Mouse (Mus musculus) liver, adult 2 months (tissue): ENCODE results near the gene Pbx2.

Experiments used
- CTCF ChIP-seq: fragments of 200-500 bp; IDR thresholded peaks from 2 replicates; pipeline ENCODE4 v1.5.1; 2011; ENCODE audit warnings: low read depth, low read length, control low read depth
- POLR2A ChIP-seq: fragments of 200-500 bp; IDR thresholded peaks from 2 replicates; pipeline ENCODE4 v1.6.1; 2011; ENCODE audit warnings: low read length, control low read depth; ENCODE audit not compliant: insufficient read depth; ENCODE audit errors: extremely low read depth

- TF ChIP-seq POLR2A (no peak), CTCF (no peak)
These were observed 48.6 kb downstream of the Pbx2 start for GRCm38 (mm10) chr17:34639461-34640255.
